Mouse (Mus musculus): ENCODE measurements around the gene Rrp12. TPM values are rescaled to one million over a fixed set of nuclear protein-coding genes. Genes with fewer than 3 reads are reported as not detected.

The Rrp12 gene
- 10 to 100 TPM in 7 of 26 experiments, 1 to 10 TPM in 19; 2.3 to 18.2 (median 8.3) TPM for total RNA-seq (2018; cell fraction: chromatin; rRNA removed)
- 1 to 10 TPM; 3.5 to 6.7 (median 5.1) TPM for total RNA-seq (2018; cell fraction: cytosol; rRNA removed)
- total RNA-seq (2018; cell fraction: nucleus; rRNA removed), result 10 to 100 TPM in 2 of 26 experiments, 1 to 10 TPM in 24; 2.5 to 18.5 (median 5.6) TPM
- polyA plus RNA-seq (2018), result 3.8 to 15.5 TPM (median 6.8 TPM) in 3 replicates

GRCm38 (mm10) chr19:41895460-41896318 is at the start of gene Rrp12:
Rrp12 (minus strand) TSS chr19:41896173.
- Histone ChIP-seq H3K27ac (peak within 1 kb of the TSS; percentile 67), H3K36me3 (ENCODE audit: inconsistent target) (no peaks in the 10 kb centered on the region), H3K79me2 (ENCODE audit: inconsistent target) (peaks cover 13% of the 10 kb centered on the region; the same call in 1 of the 2 replicates), H3K4me3 (ENCODE audit: inconsistent target) (peak within 1 kb of the TSS; percentile 68)
- 2% methylated on average over 46 of the region's 46 CpGs for WGBS (ENCODE audit: missing documents)

- H3K36me3 ChIP-seq (ENCODE audit: inconsistent target), result peaks cover 93% of the 10 kb centered on the region
- no peak overlapping the region for H3K4me3 ChIP-seq (ENCODE audit: inconsistent target)
- no peaks in the 10 kb centered on the region for H3K79me2 ChIP-seq (ENCODE audit: inconsistent target)
- no peak overlapping the region for H3K27ac ChIP-seq
- WGBS (ENCODE audit: missing documents), result 94% methylated on average over 7 of the region's 7 CpGs
These were observed 47.9 kb upstream of the Rrp12 start for GRCm38 (mm10) chr19:41943841-41944240.

- H3K79me2 ChIP-seq (ENCODE audit: inconsistent target), result peaks cover 47% of the 10 kb centered on the region
- peaks cover 57% of the 10 kb centered on the region for H3K36me3 ChIP-seq (ENCODE audit: inconsistent target)
- WGBS (ENCODE audit: missing documents), result 97% methylated on average over 5 of the region's 5 CpGs
These were observed 42.6 kb upstream of the Rrp12 start for GRCm38 (mm10) chr19:41938539-41938938.

GRCm38 (mm10) chr19:41935921-41936320 is 39.9 kb upstream of the Rrp12 start:
- H3K27ac ChIP-seq, result no peak overlapping the region
- peaks cover 32% of the 10 kb centered on the region for H3K36me3 ChIP-seq (ENCODE audit: inconsistent target)
- WGBS (ENCODE audit: missing documents), result 100% methylated on average over 1 of the region's 1 CpGs
- peaks cover 62% of the 10 kb centered on the region for H3K79me2 ChIP-seq (ENCODE audit: inconsistent target)
- H3K4me3 ChIP-seq (ENCODE audit: inconsistent target), result no peak overlapping the region

More at GRCm38 (mm10) chr19:41938539-41938938, 42.6 kb upstream of the Rrp12 start:
- H3K4me3 ChIP-seq (ENCODE audit: inconsistent target), result no peak overlapping the region
- H3K27ac ChIP-seq, result no peak overlapping the region

GRCm38 (mm10) chr19:41934124-41934523 is 38.2 kb upstream of the Rrp12 start:
- Histone ChIP-seq H3K27ac (no peak overlapping the region), H3K36me3 (ENCODE audit: inconsistent target) (peaks cover 15% of the 10 kb centered on the region), H3K4me3 (ENCODE audit: inconsistent target) (peak overlapping the region; percentile 95), H3K79me2 (ENCODE audit: inconsistent target) (peaks cover 68% of the 10 kb centered on the region)
- WGBS (ENCODE audit: missing documents), result 20% methylated on average over 6 of the region's 6 CpGs

GRCm38 (mm10) chr19:41933179-41934086 is 37.5 kb upstream of the Rrp12 start, which contains the start of the genes Exosc1 and Zdhhc16:
Exosc1 (minus strand) TSS chr19:41933423.
Zdhhc16 (plus strand) TSS chr19:41933480.
- WGBS (ENCODE audit: missing documents), result 0% methylated on average over 47 of the region's 47 CpGs
- Histone ChIP-seq H3K4me3 (ENCODE audit: inconsistent target) (peak within 1 kb of the TSS; percentile 95), H3K27ac (peak within 1 kb of the TSS; percentile 47), H3K36me3 (ENCODE audit: inconsistent target) (peaks cover 13% of the 10 kb centered on the region), H3K79me2 (ENCODE audit: inconsistent target) (peaks cover 68% of the 10 kb centered on the region)

GRCm38 (mm10) chr19:41932686-41933085 is 36.7 kb upstream of the Rrp12 start:
- 1% methylated on average over 28 of the region's 28 CpGs for WGBS (ENCODE audit: missing documents)
- Histone ChIP-seq H3K36me3 (ENCODE audit: inconsistent target) (peaks cover 11% of the 10 kb centered on the region; the same call in 1 of the 2 replicates), H3K4me3 (ENCODE audit: inconsistent target) (peak overlapping the region; percentile 95)

GRCm38 (mm10) chr19:41920412-41921067 is 24.6 kb upstream of the Rrp12 start:
- Histone ChIP-seq H3K27ac (no peak overlapping the region), H3K4me3 (ENCODE audit: inconsistent target) (no peak overlapping the region), H3K36me3 (ENCODE audit: inconsistent target) (peaks cover 26% of the 10 kb centered on the region; the same call in 1 of the 2 replicates), H3K79me2 (ENCODE audit: inconsistent target) (peaks cover 19% of the 10 kb centered on the region)
- 98% methylated on average over 5 of the region's 5 CpGs for WGBS (ENCODE audit: missing documents)

More at GRCm38 (mm10) chr19:41932686-41933085, 36.7 kb upstream of the Rrp12 start:
- peaks cover 61% of the 10 kb centered on the region for H3K79me2 ChIP-seq (ENCODE audit: inconsistent target)
- H3K27ac ChIP-seq, result peak overlapping the region; percentile 47

GRCm38 (mm10) chr19:41919471-41919870 is 23.5 kb upstream of the Rrp12 start:
- peaks cover 30% of the 10 kb centered on the region for H3K79me2 ChIP-seq (ENCODE audit: inconsistent target)
- 84% methylated on average over 4 of the region's 4 CpGs for WGBS (ENCODE audit: missing documents)
- no peak overlapping the region for H3K27ac ChIP-seq
- no peak overlapping the region for H3K4me3 ChIP-seq (ENCODE audit: inconsistent target)
- H3K36me3 ChIP-seq (ENCODE audit: inconsistent target), result peaks cover 25% of the 10 kb centered on the region; the same call in 1 of the 2 replicates

GRCm38 (mm10) chr19:41916853-41917252 is 20.9 kb upstream of the Rrp12 start:
- Histone ChIP-seq H3K79me2 (ENCODE audit: inconsistent target) (peaks cover 55% of the 10 kb centered on the region), H3K4me3 (ENCODE audit: inconsistent target) (no peak overlapping the region), H3K27ac (peak overlapping the region; percentile 54), H3K36me3 (ENCODE audit: inconsistent target) (peaks cover 15% of the 10 kb centered on the region; the same call in 1 of the 2 replicates)
- 4% methylated on average over 4 of the region's 4 CpGs for WGBS (ENCODE audit: missing documents)

- Histone ChIP-seq H3K4me3 (ENCODE audit: inconsistent target) (peak overlapping the region; percentile 96), H3K27ac (peak overlapping the region; percentile 94), H3K36me3 (ENCODE audit: inconsistent target) (peaks cover 15% of the 10 kb centered on the region; the same call in 1 of the 2 replicates), H3K79me2 (ENCODE audit: inconsistent target) (peaks cover 55% of the 10 kb centered on the region)
- WGBS (ENCODE audit: missing documents), result 65% methylated on average over 2 of the region's 3 CpGs
These were observed 19.3 kb upstream of the Rrp12 start for GRCm38 (mm10) chr19:41915294-41915693.

- Histone ChIP-seq H3K27ac (peak overlapping the region; percentile 94), H3K4me3 (ENCODE audit: inconsistent target) (peak overlapping the region; percentile 96), H3K36me3 (ENCODE audit: inconsistent target) (peaks cover 10% of the 10 kb centered on the region; the same call in 1 of the 2 replicates)
These were observed 18.6 kb upstream of the Rrp12 start for GRCm38 (mm10) chr19:41914592-41914882.

GRCm38 (mm10) chr19:41913774-41914591 is 18.0 kb upstream of the Rrp12 start:
- Histone ChIP-seq H3K36me3 (ENCODE audit: inconsistent target) (peaks cover 5% of the 10 kb centered on the region; the same call in 1 of the 2 replicates), H3K79me2 (ENCODE audit: inconsistent target) (peaks cover 55% of the 10 kb centered on the region), H3K27ac (peak overlapping the region; percentile 94), H3K4me3 (ENCODE audit: inconsistent target) (peak overlapping the region; percentile 96)
- 8% methylated on average over 6 of the region's 6 CpGs for WGBS (ENCODE audit: missing documents)

More at GRCm38 (mm10) chr19:41914592-41914882, 18.6 kb upstream of the Rrp12 start:
- H3K79me2 ChIP-seq (ENCODE audit: inconsistent target), result peaks cover 55% of the 10 kb centered on the region
